Mouse (Mus musculus) sigmoid colon, adult 10 weeks (tissue): ENCODE measurements around the gene Atpaf1. TPM values are rescaled to one million over a fixed set of nuclear protein-coding genes. Genes with fewer than 3 reads are reported as not detected.

ENCODE experiments used
- polyA plus RNA-seq: library from polyadenylated mRNA; stranded (reverse); fragments of 350-450 nt; fragmentation: Illumina TruSeq; extraction: RNeasy Lipid Tissue Mini Kit (QIAGEN cat#74804); gene quantifications from one replicate; pipeline ENCODE4 v1.2.3, GENCODE M21; 2014; ENCODE audit warnings: low read depth, low replicate concordance

Gene Atpaf1
- 100 TPM for polyA plus RNA-seq

DNA sequence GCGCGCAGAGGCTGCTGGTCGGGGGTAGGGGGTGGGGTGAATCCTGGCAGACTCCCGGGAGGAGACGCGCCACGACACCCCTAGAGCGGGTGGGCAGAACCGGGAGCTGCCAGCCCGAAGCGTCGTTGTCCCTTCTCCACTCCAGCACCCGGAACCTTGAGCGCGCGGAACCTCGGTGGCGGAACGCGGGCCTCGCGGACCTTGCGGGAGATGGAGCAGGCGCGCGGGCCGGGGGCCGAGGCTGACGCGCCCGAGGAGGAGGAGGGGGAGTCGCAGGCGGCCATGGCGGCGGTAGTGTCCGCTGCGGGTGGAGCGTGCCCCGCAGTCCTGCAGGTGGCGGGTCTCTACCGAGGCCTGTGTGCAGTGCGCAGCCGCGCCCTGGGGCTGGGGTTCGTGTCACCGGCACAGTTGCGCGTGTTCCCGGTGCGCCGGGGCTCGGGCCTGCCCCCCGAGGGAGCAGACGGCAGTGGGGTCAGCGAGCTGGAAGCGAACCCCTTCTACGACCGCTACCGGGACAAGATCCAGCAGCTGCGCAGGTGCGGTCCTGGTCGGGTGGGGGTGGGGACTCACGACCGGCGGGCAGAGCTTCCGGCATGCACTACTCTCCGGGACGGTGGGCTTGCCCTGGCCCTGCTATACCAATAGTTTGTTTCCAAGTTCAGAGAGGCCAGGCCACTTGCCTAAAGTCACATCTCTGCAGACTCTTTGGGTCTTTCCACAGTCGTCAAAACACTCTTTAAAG is at the start of gene Atpaf1:
Gene Atpaf1 (plus strand): TSS at position 44 of the 742 bp plus-strand sequence.

DNA sequence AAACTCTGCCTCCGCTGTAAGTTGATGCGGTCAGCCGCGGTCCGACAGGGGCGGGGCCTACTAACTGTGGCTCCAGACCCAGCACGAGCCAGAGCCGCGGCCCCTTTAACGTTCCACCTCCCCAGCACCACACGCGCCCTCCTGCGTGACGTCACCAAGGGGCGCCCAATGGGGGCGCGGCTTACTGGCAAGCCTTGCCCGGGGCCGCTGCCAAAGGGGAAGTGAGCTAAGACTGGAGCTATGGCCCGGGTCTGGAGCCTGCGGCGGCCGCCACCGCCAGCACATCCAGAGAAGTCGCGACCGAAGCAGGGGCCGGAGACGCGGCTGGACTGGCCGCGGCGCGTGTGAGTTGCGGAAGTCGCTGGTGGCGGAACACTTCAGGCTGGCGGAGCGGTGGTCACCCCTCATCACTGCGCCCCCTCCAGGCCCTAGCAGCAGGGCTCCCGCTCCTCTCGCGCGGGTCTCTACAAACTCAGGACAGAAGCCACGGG is 47.0 kb upstream of the Atpaf1 start, which contains the start of gene Efcab14:
Gene Efcab14 (plus strand): TSS at position 194 of the 491 bp plus-strand sequence.

GRCm38 (mm10) chr4:115780918-115781317 is 3.7 kb upstream of the Atpaf1 start, which contains the start of gene Tex38:
TSS of gene Tex38 (minus strand) at chr4:115781018.

GRCm38 (mm10) chr4:115827888-115828571 is 43.4 kb downstream of the Atpaf1 start, which contains the start of gene Mob3c:
TSS of gene Mob3c (plus strand) at chr4:115828092.

GRCm38 (mm10) chr4:115838696-115839641 is 54.4 kb downstream of the Atpaf1 start, which contains the start of gene Mknk1:
TSS of gene Mknk1 (plus strand) at chr4:115839198.

Other genes with a start within 250 kb of the Atpaf1 start
- gene Cyp4a31, start 221.2 kb upstream of the Atpaf1 start, polyA plus RNA-seq, result not detected
- gene Cyp4a32, start 183.8 kb upstream of the Atpaf1 start, polyA plus RNA-seq, result not detected
- gene Cyp4b1, start 137.1 kb upstream of the Atpaf1 start, polyA plus RNA-seq, result 4.2 TPM
- 92.2 TPM for gene Efcab14, start 47.1 kb upstream of the Atpaf1 start, polyA plus RNA-seq
- gene Tex38, start 3.8 kb upstream of the Atpaf1 start, polyA plus RNA-seq, result not detected
- gene Mob3c, start 43.3 kb downstream of the Atpaf1 start, polyA plus RNA-seq, result 19.8 TPM
- 14.2 TPM for gene Mknk1, start 54.4 kb downstream of the Atpaf1 start, polyA plus RNA-seq
- not detected for gene Kncn, start 99.6 kb downstream of the Atpaf1 start, polyA plus RNA-seq
- not detected for gene 6430628N08Rik, start 105.9 kb downstream of the Atpaf1 start, polyA plus RNA-seq
- gene Dmbx1, start 155.1 kb downstream of the Atpaf1 start, polyA plus RNA-seq, result not detected
- 4.2 TPM for gene Faah, start 233.1 kb downstream of the Atpaf1 start, polyA plus RNA-seq